Mouse (Mus musculus) v-Abl transformed pro-B cells (cell line): ENCODE measurements at regions not wholly inside any gene's neighbourhood (a gene's known extent, or its start where the extent isn't known, plus 50 kb on each side); places are given as distances from the start of the nearest gene placed in this dataset.
"Not testable (repeated sequence)": the region's sequence is repeated elsewhere in the genome, so short reads cannot be mapped to it uniquely, and the experiment has no call there.

Experiments
- in situ Hi-C, 2 experiments: fragments of 400-800 bp; cut with MboI; formaldehyde crosslinking; loops; one replicate each; pipeline ENCODE4 v1.15.1; 2025; ENCODE audit not compliant: unreplicated experiment in 2 of 2

- in situ Hi-C loops = loop anchor here (25.0 kb wide), 3 partner anchors 696 to 871 kb away; partner anchors contain the start of gene Mmrn2 (in 1 of the 2)
Observed at GRCm38 (mm10) chr14:33691690-33692089, 102.7 kb downstream of the Ptpn20 start.

GRCm38 (mm10) chr14:33694224-33694623 is 105.2 kb downstream of the Ptpn20 start:
- in situ Hi-C loops = loop anchor here (25.0 kb wide), 3 partner anchors 693 to 868 kb away; partner anchors contain the start of gene Mmrn2 (in 1 of the 2)

GRCm38 (mm10) chr14:33695362-33695982 is 106.5 kb downstream of the Ptpn20 start:
- in situ Hi-C loops = loop anchor here (25.0 kb wide), 3 partner anchors 692 to 867 kb away; partner anchors contain the start of gene Mmrn2 (in 1 of the 2)

GRCm38 (mm10) chr14:33696817-33697216 is 107.8 kb downstream of the Ptpn20 start:
- in situ Hi-C loops = loop anchor here (25.0 kb wide), 3 partner anchors 690 to 865 kb away; partner anchors contain the start of gene Mmrn2 (in 1 of the 2)

GRCm38 (mm10) chr14:33699777-33700438 is 110.9 kb downstream of the Ptpn20 start:
- in situ Hi-C loops = loop anchor here (25.0 kb wide), 3 partner anchors 687 to 862 kb away; partner anchors contain the start of gene Mmrn2 (in 1 of the 2)

GRCm38 (mm10) chr14:33707661-33708297 is 118.8 kb downstream of the Ptpn20 start:
- in situ Hi-C loops = no loop called here

- in situ Hi-C loops = no loop called here
Observed at GRCm38 (mm10) chr14:33708298-33708665, 119.3 kb downstream of the Ptpn20 start.

GRCm38 (mm10) chr14:33712458-33712857 is 123.5 kb downstream of the Ptpn20 start:
- in situ Hi-C loops = no loop called here

GRCm38 (mm10) chr14:33719651-33720050 is 130.6 kb downstream of the Ptpn20 start:
- in situ Hi-C loops = no loop called here

GRCm38 (mm10) chr14:33722379-33723145 is 133.6 kb downstream of the Ptpn20 start:
- in situ Hi-C loops = not testable (repeated sequence)

- in situ Hi-C loops = no loop called here
Observed at GRCm38 (mm10) chr14:33726500-33726899, 137.5 kb downstream of the Ptpn20 start.

GRCm38 (mm10) chr14:33729115-33729884 is 140.3 kb downstream of the Ptpn20 start:
- in situ Hi-C loops = no loop called here

GRCm38 (mm10) chr14:33732698-33733097 is 143.7 kb downstream of the Ptpn20 start:
- in situ Hi-C loops = no loop called here

GRCm38 (mm10) chr14:33734446-33735043 is 145.5 kb downstream of the Ptpn20 start:
- in situ Hi-C loops = no loop called here

- in situ Hi-C loops = no loop called here
Observed at GRCm38 (mm10) chr14:33735653-33736052, 146.6 kb downstream of the Ptpn20 start.

- in situ Hi-C loops = no loop called here
Observed at GRCm38 (mm10) chr14:33746181-33746580, 157.2 kb downstream of the Ptpn20 start.

GRCm38 (mm10) chr14:33759656-33760055 is 163.7 kb upstream of the Gdf10 start:
- in situ Hi-C loops = no loop called here

GRCm38 (mm10) chr14:33763641-33764046 is 159.7 kb upstream of the Gdf10 start:
- in situ Hi-C loops = no loop called here

- in situ Hi-C loops = no loop called here
Observed at GRCm38 (mm10) chr14:33765767-33766166, 157.6 kb upstream of the Gdf10 start.
